Comparison of ENCODE assay signal across 9 mouse cellular contexts in genomic region chr14:48668761-48669303, GRCm38 (mm10). TPM values are rescaled to one million over a fixed set of nuclear protein-coding genes. Genes with fewer than 3 reads are reported as not detected.
DNase-seq lines count a peak whose midpoint lies in the region; ATAC-seq lines count a peak whose summit lies in the region.
"Had no signal": no experiment of that assay in that cellular context is flagged by ENCODE, and none has a peak within 500 bp of the region (broad histone marks: within the 10 kb centered on the region; RNA-seq: fewer than 3 reads in every experiment).

No protein-coding gene starts in this region.

- H3K36me3 ChIP-seq in embryonic facial prominence, embryonic 13.5 days: no peaks in the 10 kb centered on the region
- H3K36me3 ChIP-seq in intestine, embryonic 15.5 days: no peaks in the 10 kb centered on the region
- H3K36me3 ChIP-seq: heart, embryonic 15.5 days had no signal

- peaks cover 10% of the 10 kb centered on the region for H3K4me1 ChIP-seq in embryonic facial prominence, embryonic 13.5 days
- 0 out of 2 replicates have a peak, but pooled peaks cover 2% of the 10 kb centered on the region for H3K4me1 ChIP-seq in intestine, embryonic 15.5 days (replicated peaks)

- ATAC-seq in embryonic facial prominence, embryonic 13.5 days (ENCODE audit: insufficient number of reproducible peaks, insufficient read depth, low FRiP score, low TSS enrichment, low read depth): 0 out of 2 replicates have a peak, but pooled peaks have one; percentile 17
- ATAC-seq in intestine, embryonic 15.5 days: peak; percentile 24; the same call in 1 of the 2 replicates

- no peak overlapping the region for H3K9ac ChIP-seq in embryonic facial prominence, embryonic 13.5 days
- H3K9ac ChIP-seq in intestine, embryonic 15.5 days: no peak overlapping the region
- H3K9ac ChIP-seq: heart, embryonic 15.5 days had no signal

- peak; percentile 15 for DNase-seq in thymus, postnatal 4 days
- no peak for DNase-seq in thymus, postnatal 14 days
- DNase-seq in right cerebral cortex, postnatal 25 days: no peak
- no peak for DNase-seq in spleen, adult 18-20 months
- no peak for DNase-seq in layer of hippocampus, postnatal 25 days (ENCODE audit: extremely low spot score in 1 of 2, low spot score in 1 of 2)

- WGBS in embryonic facial prominence, embryonic 13.5 days: 2% methylated on average over 29 of the region's 29 CpGs
- 1% methylated on average over 29 of the region's 29 CpGs for WGBS in intestine, embryonic 15.5 days

- peaks cover 94% of the 10 kb centered on the region for H3K27me3 ChIP-seq in embryonic facial prominence, embryonic 13.5 days
- H3K27me3 ChIP-seq in intestine, embryonic 15.5 days (replicated peaks): peaks cover 80% of the 10 kb centered on the region

- H3K4me2 ChIP-seq in embryonic facial prominence, embryonic 13.5 days: peak overlapping the region; percentile 32
- H3K4me2 ChIP-seq in intestine, embryonic 15.5 days (replicated peaks): no peak overlapping the region
- H3K4me2 ChIP-seq: heart, embryonic 15.5 days had no signal

- no peaks in the 10 kb centered on the region for H3K9me3 ChIP-seq in embryonic facial prominence, embryonic 13.5 days
- no peaks in the 10 kb centered on the region for H3K9me3 ChIP-seq in intestine, embryonic 15.5 days
- H3K9me3 ChIP-seq: heart, embryonic 15.5 days had no signal

- no peak overlapping the region for H3K27ac ChIP-seq in embryonic facial prominence, embryonic 13.5 days
- H3K27ac ChIP-seq in intestine, embryonic 15.5 days: no peak overlapping the region
- H3K27ac ChIP-seq: heart, embryonic 15.5 days had no signal

- peak overlapping the region; percentile 10; the same call in 1 of the 2 replicates for H3K4me3 ChIP-seq in embryonic facial prominence, embryonic 13.5 days
- H3K4me3 ChIP-seq in intestine, embryonic 15.5 days (replicated peaks): no peak overlapping the region
- H3K4me3 ChIP-seq: heart, embryonic 15.5 days; myocyte had no signal

RNA-seq across cellular contexts. Expression of gene Otx2, which starts 4.8 kb away (rescaled TPM):
- polyA plus RNA-seq in embryonic facial prominence, embryonic 13.5 days (2015; fragmentation: Nextera tagmentation; extraction: Ambion mirVana): 8.6 and 13.1 TPM in 2 replicates
- polyA plus RNA-seq in intestine, embryonic 15.5 days (2015; fragmentation: Nextera tagmentation; extraction: Ambion mirVana): 0.09 TPM in 1 of 2 replicates, not detected in the other
- 1 to 10 TPM in 1 of 2 experiments, under 1 TPM in 1; 0.52 to 1.4 TPM for total RNA-seq in layer of hippocampus, postnatal 25 days (2021)
- polyA plus RNA-seq: heart, embryonic 15.5 days; myocyte had no signal
